Mouse (Mus musculus) heart, adult 2 months (tissue): ENCODE results near the gene Amy2a3. TPM values are rescaled to one million over a fixed set of nuclear protein-coding genes. Genes with fewer than 3 reads are reported as not detected.
"Not testable (repeated sequence)": the region's sequence is repeated elsewhere in the genome, so short reads cannot be mapped to it uniquely, and the experiment has no call there.

Experiments used
- DNase-seq, 2 experiments: peaks; one replicate each; pipeline ENCODE4 v3.0.0; 2021
- H3K27ac ChIP-seq: fragments of 200-600 bp; 2 replicates; pipeline ENCODE4 v1.8.1; 2022
- H3K27me3 ChIP-seq: fragments of 200-500 bp; 2 replicates; pipeline ENCODE4 v1.6.1; 2012; ENCODE audit warnings: mild to moderate bottlenecking, low read length, inconsistent platforms, mixed read lengths; ENCODE audit not compliant: control insufficient read depth, insufficient read depth
- H3K36me3 ChIP-seq: fragments of 200-500 bp; 2 replicates; pipeline ENCODE4 v1.6.1; 2012; ENCODE audit warnings: low read length, inconsistent platforms; ENCODE audit not compliant: control insufficient read depth, insufficient read depth
- H3K4me1 ChIP-seq: fragments of 200-500 bp; 2 replicates; pipeline ENCODE4 v1.6.1; 2011; ENCODE audit warnings: low read length; ENCODE audit not compliant: control insufficient read depth, insufficient read depth
- H3K4me3 ChIP-seq: fragments of 200-600 bp; 2 replicates; pipeline ENCODE4 v1.8.1; 2022
- H3K79me2 ChIP-seq: fragments of 200-500 bp; replicated peaks from 2 replicates; pipeline ENCODE4 v1.6.1; 2012; ENCODE audit warnings: mild to moderate bottlenecking, inconsistent platforms, low read length, moderate library complexity, mixed read lengths; ENCODE audit not compliant: control insufficient read depth, insufficient read depth
- H3K9ac ChIP-seq: fragments of 200-500 bp; 2 replicates; pipeline ENCODE4 v1.6.1; 2012; ENCODE audit warnings: low read depth, mild to moderate bottlenecking, control low read depth, inconsistent platforms, low read length, mixed read lengths
- WGBS: fragments of 180-500 bp; shearing (Covaris S2); methylation state at CpG from one replicate; pipeline ENCODE4 v1.1.7; 2018; 5-methylcytosine and 5-hydroxymethylcytosine counted together
- intact Hi-C: fragments of 180-260 bp; cut with DNase I; formaldehyde crosslinking; loops from one replicate; pipeline ENCODE4 v1.15.1; 2025
- long read RNA-seq: library from polyadenylated mRNA; stranded (forward); transcript quantifications from one replicate; pipeline ENCODE4 v2.0.0, GENCODE M21; 2021
- polyA plus RNA-seq: library from polyadenylated mRNA; depleted of rRNA; stranded (reverse); fragments of >200 nt; gene quantifications from 2 replicates; pipeline ENCODE4 v1.2.3, GENCODE M21; 2012; rRNA removed
- total RNA-seq, 2 experiments: library from RNA; stranded (reverse); gene quantifications; 2 replicates each; pipeline ENCODE4 v1.2.3; 2021

The Amy2a3 gene
- total RNA-seq (not detected), polyA plus RNA-seq (not detected in 2 replicates)
- long read RNA-seq, result 0 reads

DNA sequence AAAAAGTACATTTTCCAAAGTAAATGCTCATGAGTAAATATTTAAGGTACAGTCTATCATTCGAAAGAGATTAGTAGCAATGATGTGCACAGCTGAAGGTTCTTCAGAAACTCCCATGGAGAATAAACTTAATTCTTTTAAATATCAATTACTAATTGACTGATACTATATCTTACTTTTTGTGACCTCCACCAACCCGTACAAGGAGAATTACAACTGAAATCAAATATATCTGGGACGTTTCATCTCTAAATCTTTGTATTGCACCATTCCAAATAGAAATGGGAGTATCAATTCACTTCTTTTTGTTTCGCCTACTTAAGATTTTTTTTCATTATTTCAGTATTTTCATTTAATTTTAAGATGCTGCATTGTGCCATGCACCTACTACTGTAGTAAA is at the start of gene Amy2a3:
TSS of gene Amy2a3 (minus strand) at position 101 of the 400 bp plus-strand sequence.
- H3K27me3 ChIP-seq, H3K27ac ChIP-seq, DNase-seq, H3K9ac ChIP-seq, intact Hi-C loops, H3K4me1 ChIP-seq, H3K79me2 ChIP-seq, H3K4me3 ChIP-seq, H3K36me3 ChIP-seq: not testable (repeated sequence)
- WGBS, result no CpG with 5 or more reads among the region's 4 CpGs

GRCm38 (mm10) chr3:113356558-113356957 is 32.7 kb upstream of the Amy2a3 start, which contains the start of gene Amy2a2:
Gene Amy2a2, minus strand, starts transcription at chr3:113356658.
- H3K9ac ChIP-seq, H3K4me3 ChIP-seq, H3K36me3 ChIP-seq, DNase-seq, H3K27me3 ChIP-seq, H3K79me2 ChIP-seq, H3K27ac ChIP-seq, H3K4me1 ChIP-seq, intact Hi-C loops: not testable (repeated sequence)
- no CpG with 5 or more reads among the region's 4 CpGs for WGBS

DNA sequence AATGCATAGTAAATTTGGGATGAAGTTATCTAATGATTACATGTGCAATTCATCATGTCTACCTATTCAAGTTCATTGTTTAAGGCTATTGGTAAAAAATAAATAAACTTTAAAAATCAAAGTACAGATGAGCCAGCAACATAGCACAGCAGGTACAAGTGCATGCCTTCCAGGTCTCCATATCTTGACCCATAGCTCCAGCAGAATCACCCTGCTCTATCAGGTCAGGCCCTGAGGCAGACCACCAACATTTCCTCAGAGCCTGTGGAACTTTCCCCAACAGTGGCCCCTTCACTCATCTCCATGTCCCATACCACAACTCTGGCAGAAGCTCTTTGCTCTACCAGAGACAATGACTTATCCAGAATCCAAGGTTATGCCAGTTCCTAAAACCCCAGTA is 21.6 kb upstream of the Amy2a3 start:
- H3K36me3 ChIP-seq, H3K4me3 ChIP-seq, DNase-seq, H3K27ac ChIP-seq, H3K27me3 ChIP-seq, H3K9ac ChIP-seq, intact Hi-C loops, H3K79me2 ChIP-seq, H3K4me1 ChIP-seq: not testable (repeated sequence)

DNA sequence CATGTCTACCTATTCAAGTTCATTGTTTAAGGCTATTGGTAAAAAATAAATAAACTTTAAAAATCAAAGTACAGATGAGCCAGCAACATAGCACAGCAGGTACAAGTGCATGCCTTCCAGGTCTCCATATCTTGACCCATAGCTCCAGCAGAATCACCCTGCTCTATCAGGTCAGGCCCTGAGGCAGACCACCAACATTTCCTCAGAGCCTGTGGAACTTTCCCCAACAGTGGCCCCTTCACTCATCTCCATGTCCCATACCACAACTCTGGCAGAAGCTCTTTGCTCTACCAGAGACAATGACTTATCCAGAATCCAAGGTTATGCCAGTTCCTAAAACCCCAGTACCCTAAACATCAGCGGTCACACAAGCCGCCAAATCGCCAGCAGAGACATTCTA is 10.9 kb downstream of the Amy2a3 start:
- H3K27ac ChIP-seq, H3K36me3 ChIP-seq, H3K9ac ChIP-seq, intact Hi-C loops, H3K4me1 ChIP-seq, H3K79me2 ChIP-seq, H3K4me3 ChIP-seq, DNase-seq, H3K27me3 ChIP-seq: not testable (repeated sequence)
- WGBS, result no CpG with 5 or more reads among the region's 3 CpGs

DNA sequence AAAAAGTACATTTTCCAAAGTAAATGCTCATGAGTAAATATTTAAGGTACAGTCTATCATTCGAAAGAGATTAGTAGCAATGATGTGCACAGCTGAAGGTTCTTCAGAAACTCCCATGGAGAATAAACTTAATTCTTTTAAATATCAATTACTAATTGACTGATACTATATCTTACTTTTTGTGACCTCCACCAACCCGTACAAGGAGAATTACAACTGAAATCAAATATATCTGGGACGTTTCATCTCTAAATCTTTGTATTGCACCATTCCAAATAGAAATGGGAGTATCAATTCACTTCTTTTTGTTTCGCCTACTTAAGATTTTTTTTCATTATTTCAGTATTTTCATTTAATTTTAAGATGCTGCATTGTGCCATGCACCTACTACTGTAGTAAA is 32.5 kb downstream of the Amy2a3 start, which contains the start of gene Amy2a4:
TSS of gene Amy2a4 (minus strand) at position 101 of the 400 bp plus-strand sequence.
- DNase-seq, intact Hi-C loops, H3K9ac ChIP-seq, H3K4me3 ChIP-seq, H3K27ac ChIP-seq, H3K27me3 ChIP-seq, H3K4me1 ChIP-seq, H3K36me3 ChIP-seq, H3K79me2 ChIP-seq: not testable (repeated sequence)
- no CpG with 5 or more reads among the region's 4 CpGs for WGBS

- H3K27me3 ChIP-seq, H3K9ac ChIP-seq, H3K27ac ChIP-seq, DNase-seq, intact Hi-C loops, H3K4me1 ChIP-seq, H3K36me3 ChIP-seq, H3K79me2 ChIP-seq, H3K4me3 ChIP-seq: not testable (repeated sequence)
Measured at GRCm38 (mm10) chr3:113280285-113280684, 43.6 kb downstream of the Amy2a3 start.

DNA sequence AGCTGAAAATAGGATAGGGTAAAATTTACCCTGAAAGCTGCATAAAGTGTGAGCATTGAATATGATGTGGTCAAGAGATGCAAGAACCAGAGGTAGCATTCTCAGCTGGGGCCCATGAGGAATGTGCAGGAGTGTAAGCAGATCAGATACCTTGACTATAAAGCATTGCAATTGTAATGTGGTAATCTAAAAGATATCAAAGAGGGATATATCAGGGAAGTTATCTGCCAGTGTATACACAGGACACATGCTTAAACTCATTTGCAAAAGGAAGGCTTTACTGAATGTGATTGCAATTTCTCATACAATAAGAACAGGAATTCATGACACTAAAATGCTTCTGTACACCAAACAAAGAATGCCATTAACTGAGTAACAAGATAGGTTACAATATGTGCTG is 44.3 kb downstream of the Amy2a3 start:
- H3K4me3 ChIP-seq, H3K79me2 ChIP-seq, H3K36me3 ChIP-seq: not testable (repeated sequence)

More for the DNA sequence above, 44.3 kb downstream of the Amy2a3 start:
- H3K27me3 ChIP-seq, H3K9ac ChIP-seq, H3K4me1 ChIP-seq, DNase-seq, H3K27ac ChIP-seq, intact Hi-C loops: not testable (repeated sequence)

Other genes starting within 250 kb of the Amy2a3 start
- gene Amy2a5, start 65.2 kb downstream of the Amy2a3 start, total RNA-seq, result not detected
- 0.15 TPM in 1 of 2 replicates, not detected in the other for gene Amy2a5, start 65.2 kb downstream of the Amy2a3 start, polyA plus RNA-seq
- not detected for gene Amy2a4, start 32.6 kb downstream of the Amy2a3 start, total RNA-seq
- not detected in 2 replicates for gene Amy2a4, start 32.6 kb downstream of the Amy2a3 start, polyA plus RNA-seq
- not detected for gene Amy2a2, start 32.6 kb upstream of the Amy2a3 start, total RNA-seq
- not detected in 2 replicates for gene Amy2a2, start 32.6 kb upstream of the Amy2a3 start, polyA plus RNA-seq
- gene Amy2a1, start 208.4 kb upstream of the Amy2a3 start, total RNA-seq, result not detected
- gene Amy2a1, start 208.4 kb upstream of the Amy2a3 start, polyA plus RNA-seq, result not detected in 2 replicates